Mouse (Mus musculus): Measurements from ENCODE around the gene Ciita.

DNA sequence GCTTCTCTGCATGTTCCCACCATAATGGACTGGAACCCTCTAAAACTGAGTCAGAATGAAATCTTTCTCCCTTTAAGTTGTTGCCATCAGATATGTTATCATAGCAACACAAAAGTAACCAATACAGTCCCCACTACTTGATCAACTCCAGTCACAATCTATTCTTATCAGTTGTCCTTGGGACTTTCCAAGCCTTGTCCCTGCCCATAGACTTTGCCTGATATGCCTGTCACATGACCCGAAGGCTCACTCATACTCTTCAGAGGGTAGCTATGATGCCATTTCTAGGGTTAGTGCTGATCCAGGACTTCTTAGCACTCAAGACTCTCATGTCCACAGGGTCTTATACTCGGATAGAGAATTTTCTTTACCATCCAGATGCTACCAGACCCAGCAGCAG is 19.7 kb upstream of the Ciita start:
- TF ChIP-seq POLR2A (IDR thresholded peaks at IDR 0.05; ENCODE audit: low read depth, low read length): no peak
- no peak for TF ChIP-seq CTCF (IDR thresholded peaks at IDR 0.05; ENCODE audit: borderline replicate concordance, insufficient read depth, low read length)

Measured in embryonic fibroblast, embryonic 13.5 days (primary cell).